Mouse (Mus musculus) granulocyte monocyte progenitor cell, adult 5-6 weeks (primary cell): ENCODE measurements around the gene Fbxl4. TPM values are rescaled to one million over a fixed set of nuclear protein-coding genes. Genes with fewer than 3 reads are reported as not detected.
"Not testable (repeated sequence)": the region's sequence is repeated elsewhere in the genome, so short reads cannot be mapped to it uniquely, and the experiment has no call there.

ENCODE experiments used
- ATAC-seq: replicated peaks from 2 replicates; pipeline ENCODE4 v1.8.0; 2016; ENCODE audit warnings: mild to moderate bottlenecking, moderate TSS enrichment, inconsistent platforms; ENCODE audit not compliant: poor library complexity, severe bottlenecking
- total RNA-seq, 2 experiments: library from RNA; stranded (forward) in 1 of 2; stranded (reverse) in 1 of 2; fragments of 200-712, 200-1000 nt in 1 of 2; fragments of >200 nt in 1 of 2; fragmentation: Nextera tagmentation in 1 of 2; gene quantifications; 2 replicates each; pipeline ENCODE4 v1.2.3; 2014 to 2017

The Fbxl4 gene
- 6.0 and 10.6 TPM in 2 replicates for total RNA-seq (2014; fragmentation: Nextera tagmentation)
- total RNA-seq (2017), result 6.6 and 7.5 TPM in 2 replicates

GRCm38 (mm10) chr4:22357266-22357930 is at the start of gene Fbxl4:
Fbxl4 (plus strand) TSS chr4:22357543.
- peak; percentile 87 for ATAC-seq

GRCm38 (mm10) chr4:22314564-22314963 is 42.8 kb upstream of the Fbxl4 start:
- ATAC-seq, result no peak

- no peak for ATAC-seq
Measured at GRCm38 (mm10) chr4:22342816-22343573, 14.3 kb upstream of the Fbxl4 start.

- ATAC-seq, result not testable (repeated sequence)
Measured at GRCm38 (mm10) chr4:22349086-22349485, 8.3 kb upstream of the Fbxl4 start.

- no peak for ATAC-seq
Measured at GRCm38 (mm10) chr4:22357931-22358300, 573 bp downstream of the Fbxl4 start.

GRCm38 (mm10) chr4:22358487-22358886 is 1.1 kb downstream of the Fbxl4 start:
- 0 out of 2 replicates have a peak, but pooled peaks have one; percentile 12 for ATAC-seq

GRCm38 (mm10) chr4:22367368-22367767 is 10.0 kb downstream of the Fbxl4 start:
- no peak; the same call in 1 of the 2 replicates for ATAC-seq

- no peak for ATAC-seq
Measured at GRCm38 (mm10) chr4:22378516-22378915, 21.2 kb downstream of the Fbxl4 start.

- ATAC-seq, result peak; percentile 48; the same call in 1 of the 2 replicates
Measured at GRCm38 (mm10) chr4:22380646-22381045, 23.3 kb downstream of the Fbxl4 start.

- peak; percentile 61 for ATAC-seq
Measured at GRCm38 (mm10) chr4:22383528-22384265, 26.4 kb downstream of the Fbxl4 start.

- ATAC-seq, result no peak
Measured at GRCm38 (mm10) chr4:22390045-22390444, 32.7 kb downstream of the Fbxl4 start.

- ATAC-seq, result peak; percentile 64
Measured at GRCm38 (mm10) chr4:22392777-22393473, 35.6 kb downstream of the Fbxl4 start.

GRCm38 (mm10) chr4:22395404-22395803 is 38.1 kb downstream of the Fbxl4 start:
- ATAC-seq, result no peak

- no peak for ATAC-seq
Measured at GRCm38 (mm10) chr4:22396484-22397000, 39.2 kb downstream of the Fbxl4 start.

GRCm38 (mm10) chr4:22397003-22397402 is 39.7 kb downstream of the Fbxl4 start:
- no peak for ATAC-seq

GRCm38 (mm10) chr4:22402032-22402431 is 44.7 kb downstream of the Fbxl4 start:
- peak; percentile 94 for ATAC-seq

- peak; percentile 80 for ATAC-seq
Measured at GRCm38 (mm10) chr4:22402930-22403329, 45.6 kb downstream of the Fbxl4 start.

GRCm38 (mm10) chr4:22420627-22421026 is 63.3 kb downstream of the Fbxl4 start:
- no peak for ATAC-seq

- no peak for ATAC-seq
Measured at GRCm38 (mm10) chr4:22422400-22422799, 65.1 kb downstream of the Fbxl4 start.

GRCm38 (mm10) chr4:22428150-22428549 is 70.8 kb downstream of the Fbxl4 start:
- no peak for ATAC-seq
